Mouse (Mus musculus) embryonic facial prominence, embryonic 10.5 days (tissue): ENCODE data around the gene Kcp. TPM values are rescaled to one million over a fixed set of nuclear protein-coding genes. Genes with fewer than 3 reads are reported as not detected.

Experiments
- DNase-seq: peaks from one replicate; pipeline ENCODE4 v3.0.0-alpha.2; 2017; ENCODE audit warnings: low spot score
- H3K27ac ChIP-seq: fragments of 300-500 bp; sonication (generic); replicated peaks from 2 replicates; pipeline ENCODE4 v1.5.1; 2016; ENCODE audit warnings: mild to moderate bottlenecking
- H3K27me3 ChIP-seq: fragments of 300-500 bp; sonication (generic); replicated peaks from 2 replicates; pipeline ENCODE4 v1.6.1; 2016; ENCODE audit warnings: low read depth, mild to moderate bottlenecking; ENCODE audit not compliant: poor library complexity, severe bottlenecking
- H3K36me3 ChIP-seq: fragments of 300-500 bp; sonication (generic); replicated peaks from 2 replicates; pipeline ENCODE4 v1.6.1; 2016; ENCODE audit warnings: mild to moderate bottlenecking, moderate library complexity
- H3K4me1 ChIP-seq: fragments of 300-500 bp; sonication (generic); 2 replicates; pipeline ENCODE4 v1.6.1; 2016
- H3K4me3 ChIP-seq: fragments of 300-500 bp; sonication (generic); 2 replicates; pipeline ENCODE4 v1.5.1; 2016; ENCODE audit warnings: mild to moderate bottlenecking, moderate library complexity
- H3K9me3 ChIP-seq: fragments of 300-500 bp; sonication (generic); 2 replicates; pipeline ENCODE4 v1.6.1; 2016; ENCODE audit warnings: mild to moderate bottlenecking
- WGBS: fragments of 180-500 bp; shearing (Covaris S2); methylation state at CpG from one replicate; pipeline ENCODE4 v1.1.7; 2016; 5-methylcytosine and 5-hydroxymethylcytosine counted together
- polyA plus RNA-seq: library from polyadenylated mRNA; unstranded; fragments of >200 nt; fragmentation: Nextera tagmentation; extraction: Ambion mirVana; gene quantifications from 2 replicates; pipeline ENCODE4 v1.2.1, GENCODE M21; 2016

Kcp gene
- polyA plus RNA-seq, 1 experiment from 2014 or later, result 21.2 TPM

- Histone ChIP-seq H3K4me1 (peaks cover 83% of the 10 kb centered on the region), H3K27ac (peak overlapping the region; percentile 55), H3K4me3 (no peak overlapping the region), H3K9me3 (no peaks in the 10 kb centered on the region), H3K27me3 (peaks cover 71% of the 10 kb centered on the region), H3K36me3 (peaks cover 4% of the 10 kb centered on the region; the same call in 1 of the 2 replicates)
- DNase-seq, result no peak
- WGBS, result 44% methylated on average over 2 of the region's 2 CpGs
Observed at GRCm38 (mm10) chr6:29509086-29509485, 1.3 kb upstream of the Kcp start.

- Histone ChIP-seq H3K36me3 (peaks cover 13% of the 10 kb centered on the region; the same call in 1 of the 2 replicates), H3K27me3 (peaks cover 72% of the 10 kb centered on the region), H3K27ac (peak overlapping the region; percentile 90), H3K9me3 (no peaks in the 10 kb centered on the region), H3K4me1 (peaks cover 62% of the 10 kb centered on the region), H3K4me3 (peak overlapping the region; percentile 68)
- 22% methylated on average over 8 of the region's 8 CpGs for WGBS
- DNase-seq, result no peak
Observed at GRCm38 (mm10) chr6:29506834-29507233, 918 bp downstream of the Kcp start.

DNA sequence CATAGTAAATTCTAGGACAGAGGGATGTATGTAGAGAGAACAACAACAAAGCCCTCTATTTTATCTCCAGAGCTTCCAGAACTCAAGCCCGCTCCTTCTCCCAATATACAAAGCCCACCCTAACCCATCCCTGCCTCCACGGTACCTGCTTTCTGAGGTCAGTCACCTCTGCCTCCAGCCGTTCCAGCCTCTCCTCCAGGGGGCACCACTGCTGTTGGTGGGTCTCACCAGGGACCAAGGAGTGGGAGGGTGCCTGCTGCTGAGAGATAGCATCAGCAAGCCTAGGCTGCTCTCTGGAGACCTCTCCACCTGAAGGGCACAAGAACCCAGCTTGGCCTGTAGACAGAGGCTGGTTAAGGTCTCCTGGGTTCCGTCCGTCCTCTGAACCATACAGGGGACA is 2.3 kb downstream of the Kcp start:
- DNase-seq, result no peak
- H3K27me3 ChIP-seq, result peaks cover 71% of the 10 kb centered on the region
- H3K9me3 ChIP-seq, result no peaks in the 10 kb centered on the region
- no peak overlapping the region for H3K4me3 ChIP-seq
- WGBS, result 86% methylated on average over 5 of the region's 5 CpGs
- H3K27ac ChIP-seq, result no peak overlapping the region
- peaks cover 20% of the 10 kb centered on the region; the same call in 1 of the 2 replicates for H3K36me3 ChIP-seq
- peaks cover 53% of the 10 kb centered on the region for H3K4me1 ChIP-seq

- H3K36me3 ChIP-seq, result peaks cover 43% of the 10 kb centered on the region; the same call in 1 of the 2 replicates
- no peak for DNase-seq
- H3K27me3 ChIP-seq, result peaks cover 59% of the 10 kb centered on the region
- H3K4me3 ChIP-seq, result no peak overlapping the region
- H3K4me1 ChIP-seq, result peaks cover 16% of the 10 kb centered on the region
- H3K27ac ChIP-seq, result no peak overlapping the region
- no peaks in the 10 kb centered on the region for H3K9me3 ChIP-seq
- 90% methylated on average over 1 of the region's 1 CpGs for WGBS
Observed at GRCm38 (mm10) chr6:29501599-29501998, 6.2 kb downstream of the Kcp start.

- H3K27ac ChIP-seq, result no peak overlapping the region
Observed at GRCm38 (mm10) chr6:29500810-29501209, 6.9 kb downstream of the Kcp start.

DNA sequence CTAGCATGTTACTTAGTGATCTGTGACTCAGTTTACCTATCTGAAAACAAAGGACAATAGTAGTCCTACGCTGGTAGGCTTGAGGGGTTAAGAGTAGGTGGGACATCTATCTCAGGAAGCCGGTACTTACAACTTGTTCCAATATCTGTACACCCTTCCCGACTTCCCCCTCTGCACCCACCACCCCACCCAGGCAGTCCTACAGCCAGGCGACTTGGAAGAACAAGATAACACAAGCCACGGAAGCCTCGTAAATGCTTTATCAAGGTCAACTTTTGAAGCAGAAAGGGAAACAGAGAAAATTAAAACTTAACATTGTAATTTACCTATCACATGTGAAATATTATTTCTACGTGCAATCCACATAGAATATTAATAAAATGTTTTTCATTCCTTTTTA is 7.6 kb downstream of the Kcp start:
- Histone ChIP-seq H3K27ac (no peak overlapping the region), H3K36me3 (peaks cover 51% of the 10 kb centered on the region; the same call in 1 of the 2 replicates), H3K9me3 (no peaks in the 10 kb centered on the region), H3K4me3 (no peak overlapping the region), H3K4me1 (peaks cover 15% of the 10 kb centered on the region), H3K27me3 (peaks cover 59% of the 10 kb centered on the region)
- WGBS, result 95% methylated on average over 7 of the region's 7 CpGs
- DNase-seq, result no peak

More at GRCm38 (mm10) chr6:29500810-29501209, 6.9 kb downstream of the Kcp start:
- no peak for DNase-seq
- Histone ChIP-seq H3K27me3 (peaks cover 59% of the 10 kb centered on the region), H3K9me3 (no peaks in the 10 kb centered on the region), H3K4me1 (peaks cover 17% of the 10 kb centered on the region), H3K36me3 (peaks cover 51% of the 10 kb centered on the region; the same call in 1 of the 2 replicates), H3K4me3 (no peak overlapping the region)
- WGBS, result 89% methylated on average over 6 of the region's 6 CpGs

DNA sequence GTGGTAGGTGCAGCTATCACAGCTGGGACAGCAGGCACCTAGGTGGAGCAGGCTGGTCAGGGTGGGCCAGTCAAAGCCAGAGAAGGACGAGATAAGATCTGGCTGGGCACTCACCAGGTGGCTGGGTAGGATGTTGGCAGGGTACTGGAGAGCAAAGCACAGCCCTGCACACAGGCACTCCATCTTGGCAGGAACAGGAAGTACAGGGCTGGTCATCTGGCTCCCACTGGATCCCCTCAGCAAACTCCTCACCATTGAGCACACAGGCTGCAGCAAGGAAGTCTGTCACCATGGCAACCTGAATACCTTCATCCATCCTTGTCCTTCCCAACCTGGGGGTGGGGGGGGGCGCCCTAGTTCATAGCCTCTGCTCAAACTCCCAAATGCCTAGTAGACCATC is 10.0 kb downstream of the Kcp start:
- Histone ChIP-seq H3K36me3 (peaks cover 43% of the 10 kb centered on the region; the same call in 1 of the 2 replicates), H3K9me3 (no peaks in the 10 kb centered on the region), H3K27ac (no peak overlapping the region), H3K4me1 (peaks cover 11% of the 10 kb centered on the region), H3K4me3 (no peak overlapping the region), H3K27me3 (peaks cover 57% of the 10 kb centered on the region)
- 41% methylated on average over 2 of the region's 2 CpGs for WGBS
- no peak for DNase-seq

- 12% methylated on average over 25 of the region's 25 CpGs for WGBS
- Histone ChIP-seq H3K4me3 (peak overlapping the region; percentile 29), H3K27ac (no peak overlapping the region), H3K9me3 (no peaks in the 10 kb centered on the region), H3K4me1 (peaks cover 11% of the 10 kb centered on the region), H3K27me3 (peaks cover 68% of the 10 kb centered on the region), H3K36me3 (peaks cover 50% of the 10 kb centered on the region; the same call in 1 of the 2 replicates)
- DNase-seq, result no peak
Observed at GRCm38 (mm10) chr6:29496270-29496669, 11.5 kb downstream of the Kcp start.

- H3K27ac ChIP-seq, result no peak overlapping the region
- no peaks in the 10 kb centered on the region for H3K9me3 ChIP-seq
- 87% methylated on average over 4 of the region's 4 CpGs for WGBS
- peaks cover 11% of the 10 kb centered on the region for H3K4me1 ChIP-seq
- no peak for DNase-seq
- H3K4me3 ChIP-seq, result no peak overlapping the region
- H3K36me3 ChIP-seq, result peaks cover 42% of the 10 kb centered on the region; the same call in 1 of the 2 replicates
- peaks cover 75% of the 10 kb centered on the region for H3K27me3 ChIP-seq
Observed at GRCm38 (mm10) chr6:29494101-29494500, 13.7 kb downstream of the Kcp start.

- no peaks in the 10 kb centered on the region for H3K9me3 ChIP-seq
- no peak overlapping the region for H3K27ac ChIP-seq
- H3K27me3 ChIP-seq, result peaks cover 69% of the 10 kb centered on the region
- H3K36me3 ChIP-seq, result peaks cover 12% of the 10 kb centered on the region; the same call in 1 of the 2 replicates
- no peak overlapping the region for H3K4me3 ChIP-seq
- peaks cover 12% of the 10 kb centered on the region for H3K4me1 ChIP-seq
- 49% methylated on average over 2 of the region's 2 CpGs for WGBS
- DNase-seq, result no peak
Observed at GRCm38 (mm10) chr6:29485951-29486350, 21.8 kb downstream of the Kcp start.

DNA sequence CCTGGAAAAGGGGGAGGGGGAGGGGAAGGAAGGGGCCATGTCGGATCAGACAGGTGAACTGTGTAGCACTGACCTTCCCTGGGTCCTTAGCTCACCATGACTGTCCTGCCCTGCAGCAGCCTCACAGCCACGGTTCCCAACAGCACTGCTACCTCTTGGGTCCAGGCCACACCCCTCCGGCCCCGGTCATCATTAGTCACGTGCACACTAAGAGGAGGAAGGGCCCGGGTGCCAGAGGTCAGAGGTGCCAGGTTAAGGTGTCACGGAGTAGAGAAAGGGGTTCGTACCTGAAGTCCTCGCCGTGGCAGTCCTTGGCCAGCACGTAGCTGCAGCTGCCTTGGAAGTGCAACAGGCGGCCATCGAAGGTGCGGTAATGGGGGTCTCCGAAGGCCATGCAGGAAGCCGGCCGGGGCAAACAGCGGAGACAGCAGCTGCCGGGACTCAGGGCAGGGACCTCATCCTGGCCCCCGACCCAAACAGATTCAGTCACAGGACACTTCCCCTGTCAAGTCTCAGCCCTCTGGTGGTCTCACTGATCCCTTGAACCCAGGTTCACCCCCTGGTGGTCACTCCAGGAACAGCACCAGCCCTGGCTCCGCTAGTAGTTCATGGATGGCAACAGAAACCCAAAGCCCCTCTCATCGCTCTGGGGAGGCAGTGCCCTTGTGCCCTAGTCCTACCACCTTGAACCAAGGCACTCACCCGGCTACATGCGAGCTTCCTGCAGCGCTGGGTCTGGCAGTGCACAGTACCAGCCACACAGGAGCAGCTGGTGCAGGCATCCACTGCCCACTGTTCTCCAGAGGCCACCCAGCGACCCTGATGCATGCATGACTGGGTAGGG is 22.8 kb downstream of the Kcp start:
- Histone ChIP-seq H3K4me3 (peak overlapping the region; percentile 54), H3K27me3 (peaks cover 59% of the 10 kb centered on the region), H3K9me3 (no peaks in the 10 kb centered on the region), H3K27ac (no peak overlapping the region), H3K36me3 (peaks cover 12% of the 10 kb centered on the region; the same call in 1 of the 2 replicates), H3K4me1 (peaks cover 12% of the 10 kb centered on the region)
- WGBS, result 6% methylated on average over 26 of the region's 26 CpGs
- DNase-seq, result peak; percentile 90

DNA sequence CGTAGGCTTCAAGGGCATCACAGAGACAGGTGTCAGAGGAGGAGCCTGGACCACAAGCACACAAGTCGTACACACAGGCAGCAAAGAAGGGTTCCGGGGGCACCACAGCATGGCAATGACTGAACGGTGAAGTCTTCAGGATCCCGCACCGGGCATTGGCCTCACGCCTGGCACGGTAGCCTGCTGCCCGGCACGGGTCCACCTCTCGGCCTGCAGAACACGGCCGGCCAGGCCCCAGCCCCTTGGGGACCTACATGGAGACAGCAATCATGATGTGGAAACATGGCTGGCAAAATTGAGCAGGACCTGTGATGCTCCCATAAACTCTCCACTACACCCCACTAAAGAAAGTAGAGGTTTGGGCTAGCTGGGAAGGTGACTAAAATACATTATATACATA is 25.1 kb downstream of the Kcp start:
- H3K27me3 ChIP-seq, result peaks cover 49% of the 10 kb centered on the region
- H3K36me3 ChIP-seq, result peaks cover 12% of the 10 kb centered on the region; the same call in 1 of the 2 replicates
- WGBS, result 92% methylated on average over 13 of the region's 13 CpGs
- no peak overlapping the region for H3K27ac ChIP-seq
- DNase-seq, result no peak
- no peak overlapping the region for H3K4me3 ChIP-seq
- peaks cover 12% of the 10 kb centered on the region for H3K4me1 ChIP-seq
- H3K9me3 ChIP-seq, result no peaks in the 10 kb centered on the region

GRCm38 (mm10) chr6:29474736-29475135 is 33.0 kb downstream of the Kcp start:
- Histone ChIP-seq H3K4me1 (peaks cover 15% of the 10 kb centered on the region), H3K27me3 (peaks cover 25% of the 10 kb centered on the region), H3K27ac (no peak overlapping the region), H3K9me3 (no peaks in the 10 kb centered on the region), H3K4me3 (peak overlapping the region; percentile 62; the same call in 1 of the 2 replicates), H3K36me3 (peaks cover 25% of the 10 kb centered on the region)
- DNase-seq, result no peak
- 56% methylated on average over 2 of the region's 2 CpGs for WGBS
